Mouse (Mus musculus) hindbrain, embryonic 16.5 days (tissue): ENCODE data around the gene Cyp2b19. TPM values are rescaled to one million over a fixed set of nuclear protein-coding genes. Genes with fewer than 3 reads are reported as not detected.
"Not testable (repeated sequence)": the region's sequence is repeated elsewhere in the genome, so short reads cannot be mapped to it uniquely, and the experiment has no call there.

Experiments
- ATAC-seq: fragments of 200-750 bp; cut with Nextera tagmentation; 2 replicates; pipeline ENCODE4 v1.8.0; 2017; ENCODE audit warnings: moderate TSS enrichment, moderate library complexity
- H3K27ac ChIP-seq: fragments of 300-500 bp; sonication (generic); 2 replicates; pipeline ENCODE4 v1.5.1; 2014; ENCODE audit warnings: low read depth, mild to moderate bottlenecking, control low read depth, low read length, moderate library complexity
- H3K27me3 ChIP-seq: fragments of 300-500 bp; sonication (generic); replicated peaks from 2 replicates; pipeline ENCODE4 v1.6.1; 2014; ENCODE audit warnings: low read length; ENCODE audit not compliant: control insufficient read depth, insufficient read depth
- H3K36me3 ChIP-seq: fragments of 300-500 bp; sonication (generic); 2 replicates; pipeline ENCODE4 v1.6.1; 2014; ENCODE audit warnings: mild to moderate bottlenecking, low read length, moderate library complexity, mixed read lengths; ENCODE audit not compliant: control insufficient read depth, insufficient read depth
- H3K4me1 ChIP-seq: fragments of 300-500 bp; sonication (generic); 2 replicates; pipeline ENCODE4 v1.6.1; 2014; ENCODE audit warnings: low read depth, low read length; ENCODE audit not compliant: control insufficient read depth, insufficient read depth
- H3K4me2 ChIP-seq: fragments of 300-500 bp; sonication (generic); 2 replicates; pipeline ENCODE4 v1.6.1; 2014; ENCODE audit warnings: mild to moderate bottlenecking, low read length, control low read depth, moderate library complexity
- H3K4me3 ChIP-seq: fragments of 300-500 bp; sonication (generic); 2 replicates; pipeline ENCODE4 v1.5.1; 2014; ENCODE audit warnings: mild to moderate bottlenecking, low read length, control low read depth, moderate library complexity
- H3K9ac ChIP-seq: fragments of 300-500 bp; sonication (generic); 2 replicates; pipeline ENCODE4 v1.6.1; 2014; ENCODE audit warnings: low read depth, mild to moderate bottlenecking, control low read depth, low read length, moderate library complexity
- H3K9me3 ChIP-seq: fragments of 300-500 bp; sonication (generic); 2 replicates; pipeline ENCODE4 v1.6.1; 2014; ENCODE audit warnings: mild to moderate bottlenecking, low read length, moderate library complexity; ENCODE audit not compliant: control insufficient read depth
- WGBS: fragments of 180-500 bp; shearing (Covaris S2); extraction: QIAGEN DNeasy Blood & Tissue Kit; methylation state at CpG from one replicate; pipeline ENCODE4 v1.1.7; 2014; 5-methylcytosine and 5-hydroxymethylcytosine counted together
- polyA plus RNA-seq: library from polyadenylated mRNA; unstranded; fragments of >200 nt; fragmentation: Nextera tagmentation; extraction: Ambion mirVana; gene quantifications from 2 replicates; pipeline ENCODE4 v1.2.1, GENCODE M21; 2015

The Cyp2b19 gene
- polyA plus RNA-seq, 1 experiment from 2014 or later = 0.75 TPM

DNA sequence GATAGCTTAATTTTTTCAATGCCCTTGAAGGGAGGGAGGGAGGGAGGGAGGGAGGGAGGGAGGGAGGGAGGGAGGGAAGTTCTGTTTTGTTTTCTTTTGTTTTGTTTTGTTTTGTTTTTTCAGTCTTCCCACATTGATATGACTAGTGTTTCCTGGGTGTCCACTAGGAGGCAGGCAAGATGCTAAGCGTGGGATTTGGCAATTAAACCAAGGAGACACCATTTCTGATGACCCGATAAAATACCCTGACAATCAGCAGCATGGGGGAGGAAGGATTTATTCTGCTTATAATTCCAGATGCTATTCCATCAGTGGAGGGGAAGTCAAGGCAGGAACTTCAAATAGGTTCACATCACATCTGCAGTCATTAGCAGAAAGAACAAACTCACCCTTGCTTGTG, 20.9 kb downstream of the Cyp2b19 start:
- H3K9me3 ChIP-seq = no peaks in the 10 kb centered on the region
- no peak overlapping the region for H3K27ac ChIP-seq
- no peak overlapping the region for H3K4me3 ChIP-seq
- H3K27me3 ChIP-seq = no peaks in the 10 kb centered on the region
- no peak overlapping the region for H3K9ac ChIP-seq
- no peak overlapping the region for H3K4me2 ChIP-seq
- 55% methylated on average over 2 of the region's 2 CpGs for WGBS
- H3K4me1 ChIP-seq = no peaks in the 10 kb centered on the region
- no peaks in the 10 kb centered on the region for H3K36me3 ChIP-seq
- no peak for ATAC-seq

DNA sequence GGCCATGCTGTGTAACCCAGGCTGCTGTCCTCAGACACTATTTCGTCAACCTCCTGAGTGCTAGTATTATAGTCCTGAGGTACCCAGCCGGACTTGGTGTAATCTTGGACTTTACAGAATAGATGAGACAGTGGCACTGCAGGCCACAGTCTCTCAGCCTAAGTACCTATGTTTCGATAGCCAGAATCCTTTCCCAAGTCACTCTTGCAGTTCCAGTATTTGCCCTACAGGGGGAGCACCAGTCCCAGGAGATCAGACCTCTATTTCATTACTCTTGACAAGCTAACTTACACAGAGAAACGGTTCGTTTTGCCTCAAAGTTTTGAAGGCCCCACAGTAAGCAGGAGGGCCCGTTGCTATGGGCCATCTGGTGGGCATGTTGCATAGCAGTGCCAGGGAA, 21.5 kb downstream of the Cyp2b19 start:
- Histone ChIP-seq H3K4me2 (no peak overlapping the region), H3K27ac (no peak overlapping the region), H3K9ac (no peak overlapping the region), H3K27me3 (no peaks in the 10 kb centered on the region), H3K4me1 (no peaks in the 10 kb centered on the region), H3K4me3 (no peak overlapping the region), H3K9me3 (no peaks in the 10 kb centered on the region), H3K36me3 (no peaks in the 10 kb centered on the region)
- WGBS = 37% methylated on average over 6 of the region's 6 CpGs
- ATAC-seq = no peak

DNA sequence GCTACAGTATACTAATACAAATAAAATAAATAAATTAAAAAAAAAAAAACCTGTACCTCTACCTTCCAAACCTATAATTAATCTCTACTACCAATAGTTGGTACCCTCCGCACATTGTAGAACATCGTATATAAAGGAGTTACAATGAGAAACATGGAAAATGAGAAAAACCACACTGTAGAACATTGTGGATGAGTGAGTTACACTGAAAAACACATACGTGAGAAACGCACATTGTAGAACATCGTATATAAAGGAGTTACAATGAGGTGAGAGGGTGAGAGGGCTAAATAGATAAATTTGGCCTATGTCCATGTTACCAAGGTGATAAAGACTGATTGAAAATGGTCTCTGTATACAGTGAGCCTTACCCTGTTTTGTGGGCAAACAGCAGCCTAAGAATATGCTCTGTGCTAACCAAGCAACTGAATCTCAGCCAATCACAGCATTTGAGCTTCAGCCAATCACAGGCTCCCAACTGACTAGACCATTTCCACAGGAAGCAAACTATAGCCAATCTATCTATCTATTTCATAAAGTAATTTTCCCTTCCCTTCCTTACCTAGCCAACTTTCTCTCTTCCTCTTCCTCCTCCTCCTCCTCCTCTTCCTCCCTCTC, 23.0 kb downstream of the Cyp2b19 start:
- peak; percentile 78 for ATAC-seq
- Histone ChIP-seq H3K27ac (no peak overlapping the region), H3K4me3 (no peak overlapping the region), H3K4me1 (no peaks in the 10 kb centered on the region), H3K27me3 (no peaks in the 10 kb centered on the region), H3K9ac (no peak overlapping the region), H3K36me3 (no peaks in the 10 kb centered on the region), H3K4me2 (peak overlapping the region; percentile 44; the same call in 1 of the 2 replicates), H3K9me3 (no peaks in the 10 kb centered on the region)
- 85% methylated on average over 5 of the region's 5 CpGs for WGBS

DNA sequence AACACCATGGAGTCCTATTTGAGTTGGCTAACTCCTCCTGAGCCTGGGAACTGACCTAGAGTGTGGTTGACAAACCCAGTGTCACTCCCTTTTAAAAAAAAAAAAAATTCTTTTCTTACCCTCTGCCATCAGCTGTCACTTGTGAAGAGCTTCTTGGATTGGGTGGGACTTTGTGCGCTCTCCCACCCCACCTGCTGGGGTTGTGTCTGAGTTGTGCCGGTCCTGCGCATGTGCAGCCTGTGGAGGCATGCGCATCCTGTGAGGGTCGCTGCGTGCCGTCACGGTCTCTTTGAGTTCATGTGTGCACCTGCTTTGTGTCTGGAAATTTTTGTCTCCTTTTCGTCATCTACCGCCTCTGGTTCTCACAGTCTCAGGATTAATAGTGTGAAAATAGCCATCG, 23.6 kb downstream of the Cyp2b19 start:
- no peaks in the 10 kb centered on the region for H3K4me1 ChIP-seq
- 3% methylated on average over 11 of the region's 11 CpGs for WGBS
- no peaks in the 10 kb centered on the region for H3K27me3 ChIP-seq
- H3K27ac ChIP-seq = no peak overlapping the region
- peak overlapping the region; percentile 7 for H3K4me3 ChIP-seq
- H3K9ac ChIP-seq = no peak overlapping the region
- H3K9me3 ChIP-seq = no peaks in the 10 kb centered on the region
- peak overlapping the region; percentile 44 for H3K4me2 ChIP-seq
- ATAC-seq = peak; percentile 91
- no peaks in the 10 kb centered on the region for H3K36me3 ChIP-seq

DNA sequence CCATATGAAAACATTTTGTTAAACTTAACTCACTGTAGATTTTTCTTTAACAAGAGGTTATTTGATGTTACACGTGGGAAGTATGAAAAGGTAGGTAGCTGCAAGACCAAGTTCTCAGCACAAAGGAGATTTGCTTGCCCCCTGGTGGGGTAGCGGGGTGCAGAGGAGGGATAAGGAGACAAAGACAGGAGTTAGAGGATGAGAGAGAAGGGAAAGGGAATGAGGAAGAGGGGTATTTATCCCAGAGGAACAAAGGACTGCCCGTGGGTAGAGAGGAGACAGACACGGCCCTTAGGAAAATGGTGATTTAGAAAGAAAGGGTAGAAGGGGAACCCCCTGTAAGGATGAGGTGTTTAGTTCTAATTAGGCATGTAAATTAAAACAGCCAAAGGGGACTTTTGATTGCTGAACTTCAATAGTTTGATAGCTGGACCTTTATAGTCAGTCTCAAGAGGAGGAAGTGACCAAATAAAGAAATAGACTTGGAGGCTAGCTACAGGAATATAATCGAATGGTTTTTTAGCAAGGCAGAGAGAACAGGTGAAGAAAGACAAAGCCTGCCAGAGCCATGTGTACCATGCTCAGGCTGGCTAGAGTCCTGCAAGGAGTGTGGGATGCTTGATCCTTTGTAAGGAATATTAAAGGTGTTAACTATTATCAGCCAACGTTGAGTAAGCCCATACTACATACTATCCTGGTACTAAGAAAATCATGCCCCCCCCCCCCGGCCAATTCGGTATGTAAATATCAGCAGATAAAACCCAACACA, 24.2 kb downstream of the Cyp2b19 start:
- no peak overlapping the region; the same call in 1 of the 2 replicates for H3K4me3 ChIP-seq
- peak overlapping the region; percentile 30; the same call in 1 of the 2 replicates for H3K4me2 ChIP-seq
- WGBS = 13% methylated on average over 8 of the region's 8 CpGs
- H3K36me3 ChIP-seq = no peaks in the 10 kb centered on the region
- H3K27me3 ChIP-seq = no peaks in the 10 kb centered on the region
- no peaks in the 10 kb centered on the region for H3K9me3 ChIP-seq
- H3K9ac ChIP-seq = no peak overlapping the region
- H3K4me1 ChIP-seq = no peaks in the 10 kb centered on the region
- 0 out of 2 replicates have a peak, but pooled peaks have one; percentile 43 for ATAC-seq
- no peak overlapping the region for H3K27ac ChIP-seq

DNA sequence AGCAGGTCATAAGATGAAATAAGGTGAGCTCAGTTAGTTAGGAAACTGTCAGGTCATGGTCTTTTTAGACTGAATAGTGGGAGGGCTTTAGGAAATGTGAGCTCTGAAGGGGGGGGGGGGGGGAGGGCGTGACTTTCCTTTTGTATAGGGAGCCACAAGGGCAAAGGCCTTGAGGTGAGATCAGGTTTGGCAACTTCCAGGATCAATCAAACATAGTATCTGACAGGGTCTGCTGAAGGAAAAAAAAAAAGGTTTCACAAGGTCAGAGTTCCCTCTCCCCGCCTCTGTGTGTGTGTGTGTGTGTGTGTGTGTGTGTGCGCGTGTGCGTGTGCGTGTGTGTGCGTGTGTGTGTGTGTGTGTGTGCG, 24.8 kb downstream of the Cyp2b19 start:
- no peaks in the 10 kb centered on the region for H3K9me3 ChIP-seq
- no peak overlapping the region for H3K27ac ChIP-seq
- no peaks in the 10 kb centered on the region for H3K27me3 ChIP-seq
- H3K4me3 ChIP-seq = no peak overlapping the region
- WGBS = 20% methylated on average over 5 of the region's 8 CpGs
- no peaks in the 10 kb centered on the region for H3K4me1 ChIP-seq
- H3K9ac ChIP-seq = no peak overlapping the region
- no peak for ATAC-seq
- H3K4me2 ChIP-seq = no peak overlapping the region
- no peaks in the 10 kb centered on the region for H3K36me3 ChIP-seq

DNA sequence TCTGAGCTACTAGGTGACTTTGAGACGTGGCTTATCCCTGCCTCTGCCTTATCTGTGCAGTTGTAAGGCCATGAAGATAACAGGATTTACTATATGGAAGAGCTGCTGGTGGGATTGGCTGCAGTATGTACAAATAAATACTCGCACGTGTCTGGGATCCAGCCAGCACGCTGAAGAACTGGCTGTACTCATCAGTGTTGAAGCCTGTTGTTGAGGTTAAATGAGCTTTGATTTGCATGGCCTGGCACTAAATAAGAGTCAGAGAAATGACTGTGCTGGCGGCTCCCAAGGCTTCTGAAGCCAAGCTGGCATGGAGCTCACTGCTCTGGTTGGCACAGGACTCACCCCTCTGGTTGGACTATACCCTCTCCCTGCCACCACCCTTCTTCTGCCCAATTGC, 26.2 kb downstream of the Cyp2b19 start:
- H3K9me3 ChIP-seq = no peaks in the 10 kb centered on the region
- no peaks in the 10 kb centered on the region for H3K4me1 ChIP-seq
- no peak overlapping the region for H3K27ac ChIP-seq
- H3K4me2 ChIP-seq = no peak overlapping the region
- no peak overlapping the region for H3K9ac ChIP-seq
- no peaks in the 10 kb centered on the region for H3K36me3 ChIP-seq
- ATAC-seq = no peak
- no peaks in the 10 kb centered on the region for H3K27me3 ChIP-seq
- 73% methylated on average over 5 of the region's 5 CpGs for WGBS
- no peak overlapping the region for H3K4me3 ChIP-seq

DNA sequence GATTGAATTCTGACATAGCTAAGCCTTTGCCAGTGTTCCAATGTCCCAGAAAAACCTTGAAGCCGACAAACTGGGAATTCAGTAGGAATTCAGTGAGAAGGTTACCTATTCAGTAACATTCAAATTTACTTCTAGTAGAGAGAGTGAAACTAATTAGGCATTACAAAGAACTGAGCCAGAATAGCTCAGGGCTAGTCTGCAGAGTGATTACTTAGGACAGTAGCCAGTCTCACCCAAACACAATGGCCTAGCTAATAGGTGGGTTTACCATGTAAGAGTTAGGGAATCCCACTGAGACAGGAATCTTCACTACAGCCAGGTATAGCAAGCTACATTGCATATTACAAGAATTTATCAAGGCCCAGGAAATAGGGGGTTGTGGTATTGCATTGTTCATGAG, 29.1 kb downstream of the Cyp2b19 start:
- WGBS = 47% methylated on average over 1 of the region's 1 CpGs
- H3K9me3 ChIP-seq, H3K4me2 ChIP-seq, ATAC-seq, H3K27me3 ChIP-seq, H3K4me1 ChIP-seq, H3K4me3 ChIP-seq, H3K36me3 ChIP-seq, H3K9ac ChIP-seq, H3K27ac ChIP-seq: not testable (repeated sequence)

DNA sequence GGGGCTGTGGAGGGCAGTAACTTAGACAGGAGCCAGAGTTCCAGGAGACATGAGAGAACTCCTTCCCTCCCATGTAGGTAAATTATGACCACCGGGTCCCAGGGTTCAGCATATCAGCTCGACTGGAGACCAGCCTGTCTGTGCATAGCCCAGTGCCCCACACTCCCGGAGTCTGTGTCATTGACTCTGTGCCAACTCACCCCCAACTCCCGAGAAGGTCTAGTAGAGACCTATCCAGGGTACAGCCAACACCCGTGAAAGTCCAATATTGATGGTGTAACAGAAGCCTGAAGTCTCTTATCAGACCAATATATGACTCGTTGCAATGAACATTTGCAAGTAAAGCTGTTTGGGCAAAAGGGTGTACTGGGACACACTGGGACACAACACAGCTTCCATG, 33.0 kb downstream of the Cyp2b19 start:
- Histone ChIP-seq H3K36me3 (no peaks in the 10 kb centered on the region), H3K4me2 (no peak overlapping the region), H3K27ac (no peak overlapping the region), H3K27me3 (no peaks in the 10 kb centered on the region), H3K4me1 (no peaks in the 10 kb centered on the region), H3K4me3 (no peak overlapping the region), H3K9me3 (peaks cover 2% of the 10 kb centered on the region; the same call in 1 of the 2 replicates), H3K9ac (no peak overlapping the region)
- 81% methylated on average over 6 of the region's 6 CpGs for WGBS
- no peak for ATAC-seq
